Mouse (Mus musculus) MEL-GATA-1-ER (cell line): ENCODE measurements at regions not wholly inside any gene's neighbourhood (a gene's known extent, or its start where the extent isn't known, plus 50 kb on each side); places are given as distances from the start of the nearest gene placed in this dataset.
A peak's percentile ranks its signal among the peaks of the same experiment; 100 is the strongest.

Experiments used
- DNase-seq: peaks from one replicate; pipeline ENCODE4 v3.0.0-alpha.2; 2012; ENCODE audit warnings: low read depth; ENCODE audit errors: extremely low read depth

- no peak for DNase-seq
Measured at GRCm38 (mm10) chr17:47983286-47983685, 54.8 kb downstream of the 1700122O11Rik start.

- peak; percentile 24 for DNase-seq
Measured at GRCm38 (mm10) chr17:47981556-47982027, 56.5 kb downstream of the 1700122O11Rik start.

- no peak for DNase-seq
Measured at GRCm38 (mm10) chr17:47979266-47979665, 54.8 kb upstream of the Foxp4 start.

- no peak for DNase-seq
Measured at GRCm38 (mm10) chr17:47978404-47979030, 54.1 kb upstream of the Foxp4 start.

GRCm38 (mm10) chr17:47978001-47978400 lies 53.6 kb upstream of the Foxp4 start:
- no peak for DNase-seq

GRCm38 (mm10) chr17:47976999-47977357 lies 52.5 kb upstream of the Foxp4 start:
- DNase-seq, result no peak

- no peak for DNase-seq
Measured at GRCm38 (mm10) chr17:47976061-47976998, 51.9 kb upstream of the Foxp4 start.

GRCm38 (mm10) chr17:47975281-47976060 lies 51.0 kb upstream of the Foxp4 start:
- DNase-seq, result no peak

- DNase-seq, result no peak
Measured at GRCm38 (mm10) chr17:47974503-47974902, 50.1 kb upstream of the Foxp4 start.
